Mouse (Mus musculus): ENCODE results near the gene Erc1. TPM values are rescaled to one million over a fixed set of nuclear protein-coding genes. Genes with fewer than 3 reads are reported as not detected.
"Not testable (repeated sequence)": the region's sequence is repeated elsewhere in the genome, so short reads cannot be mapped to it uniquely, and the experiment has no call there.

Erc1 gene
- total RNA-seq, 2 experiments from 2014 or later, result 24.6 TPM

DNA sequence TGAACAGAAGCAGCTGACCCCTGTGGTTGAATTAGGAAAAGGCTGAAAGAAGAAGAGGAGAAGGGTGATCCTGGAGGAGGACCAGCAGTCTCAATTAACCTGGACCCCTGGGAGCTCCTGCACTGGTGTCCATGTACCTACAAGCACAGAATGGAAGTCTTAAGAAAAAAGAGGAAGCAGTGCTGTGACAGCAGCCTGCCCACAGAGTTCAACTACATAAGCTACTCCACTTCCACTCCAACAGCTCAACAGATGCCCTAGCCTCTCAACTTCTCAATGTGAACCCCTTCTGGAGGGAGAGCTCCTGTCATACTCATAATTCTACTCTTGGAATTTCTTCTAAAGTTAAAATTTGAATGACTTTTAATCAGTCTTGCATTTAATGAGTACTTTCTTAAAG is 34.9 kb downstream of the Erc1 start:
- intact Hi-C loops (cut with DNase I); DNase-seq: not testable (repeated sequence)

DNA sequence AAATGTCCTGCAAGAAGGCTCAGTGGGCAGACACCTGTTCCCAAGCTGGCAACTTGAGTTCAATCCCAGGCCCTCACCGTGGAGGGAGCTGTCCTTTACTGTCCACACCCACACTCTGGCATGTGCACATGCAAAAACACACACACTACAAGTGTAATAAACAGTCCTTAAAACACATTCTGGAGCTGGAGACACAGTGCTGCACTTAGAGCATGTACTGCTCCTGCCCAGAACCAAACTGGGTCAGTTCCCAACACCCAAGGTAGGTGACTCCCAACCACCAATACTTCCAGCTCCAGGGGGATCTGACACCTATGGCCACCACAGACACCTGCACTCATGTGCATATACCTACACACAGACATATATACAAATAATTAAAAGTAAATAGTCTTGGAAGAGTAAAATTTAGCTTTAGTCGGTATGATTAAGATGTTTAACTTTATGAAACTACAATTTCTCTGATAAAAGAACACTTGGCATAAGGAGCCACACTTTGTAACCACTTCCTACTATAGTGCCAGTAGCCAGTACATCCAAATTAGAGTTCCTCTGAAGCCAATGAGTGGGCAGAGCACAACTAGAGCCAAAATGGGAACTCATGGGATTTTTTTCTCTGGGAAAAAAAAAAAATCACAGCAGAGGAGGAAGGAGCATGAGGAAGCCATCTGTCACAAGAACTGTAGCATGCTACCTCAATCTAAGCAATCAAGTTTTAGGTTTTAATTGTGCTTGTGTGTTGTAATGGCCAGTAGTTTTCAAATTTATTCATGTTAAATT is 39.1 kb downstream of the Erc1 start:
- no peak for DNase-seq
- intact Hi-C loops (cut with DNase I), result no loop called here

DNA sequence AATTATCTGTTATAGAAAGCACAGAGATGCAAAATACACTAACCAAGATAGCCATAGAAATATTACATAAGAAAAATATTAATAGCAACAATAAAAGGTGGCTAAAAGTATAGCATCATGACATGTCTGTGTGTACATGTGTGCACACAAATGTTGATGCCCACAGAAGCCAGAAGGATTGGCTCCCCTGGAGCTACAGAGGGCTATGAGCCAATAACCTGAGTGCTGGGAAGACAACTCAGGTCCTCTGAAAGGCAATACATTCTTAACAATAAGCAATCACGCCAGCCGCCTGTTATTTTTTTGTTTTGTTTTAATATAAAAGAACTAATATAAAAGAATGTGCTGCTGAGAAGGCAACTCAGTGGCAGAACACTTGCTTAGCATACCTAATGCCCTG is 44.7 kb downstream of the Erc1 start:
- no peak for DNase-seq
- intact Hi-C loops (cut with DNase I), result no loop called here

DNA sequence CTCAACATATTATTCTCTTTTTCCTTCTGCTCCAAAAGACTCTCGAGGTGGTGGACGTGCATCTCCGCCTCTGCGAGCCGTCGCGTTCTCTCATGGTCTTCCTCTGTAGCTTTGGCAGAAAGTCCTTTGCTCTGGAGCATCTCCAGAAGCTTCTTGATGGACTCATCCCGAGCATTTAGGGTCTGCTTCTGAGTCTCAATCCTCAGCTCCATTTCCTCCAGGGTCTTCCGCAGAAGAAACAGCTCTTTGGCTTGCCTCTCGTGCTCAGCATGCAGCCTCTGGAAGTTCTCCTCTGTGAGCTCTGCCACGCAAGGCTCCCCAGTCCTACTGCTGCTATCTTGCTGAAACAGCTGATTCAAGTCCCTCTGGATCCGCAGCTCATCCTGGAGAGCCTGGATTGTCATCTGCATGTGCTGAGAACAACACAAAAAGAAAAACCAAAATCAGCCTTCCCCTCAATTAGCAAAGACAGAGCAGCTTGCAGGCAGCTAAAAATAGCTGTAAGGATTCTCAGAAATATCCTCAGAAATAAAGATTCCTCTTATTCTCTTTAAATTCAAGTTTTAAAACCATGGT is 51.0 kb downstream of the Erc1 start:
- intact Hi-C loops (cut with DNase I), result no loop called here
- DNase-seq, result no peak

DNA sequence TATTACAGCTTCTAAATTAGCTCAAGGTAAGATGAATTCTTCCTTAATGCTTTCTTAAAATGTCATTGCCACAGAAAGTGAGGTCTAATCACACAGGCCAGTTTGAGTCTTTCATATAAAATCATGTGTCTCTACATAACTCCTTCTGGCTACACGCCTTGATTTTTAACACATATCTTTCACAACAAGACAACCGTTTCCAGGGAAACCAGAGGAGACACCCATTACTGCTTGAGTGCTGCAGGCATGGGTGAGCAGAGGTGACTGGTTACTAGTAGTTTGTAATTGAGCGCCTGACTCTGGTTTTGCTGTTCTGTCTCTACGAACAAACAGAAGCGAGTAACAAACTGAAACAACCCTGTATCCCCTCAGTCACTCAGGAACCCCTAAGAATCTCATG is 51.7 kb downstream of the Erc1 start:
- DNase-seq, result no peak
- intact Hi-C loops (cut with DNase I), result no loop called here

DNA sequence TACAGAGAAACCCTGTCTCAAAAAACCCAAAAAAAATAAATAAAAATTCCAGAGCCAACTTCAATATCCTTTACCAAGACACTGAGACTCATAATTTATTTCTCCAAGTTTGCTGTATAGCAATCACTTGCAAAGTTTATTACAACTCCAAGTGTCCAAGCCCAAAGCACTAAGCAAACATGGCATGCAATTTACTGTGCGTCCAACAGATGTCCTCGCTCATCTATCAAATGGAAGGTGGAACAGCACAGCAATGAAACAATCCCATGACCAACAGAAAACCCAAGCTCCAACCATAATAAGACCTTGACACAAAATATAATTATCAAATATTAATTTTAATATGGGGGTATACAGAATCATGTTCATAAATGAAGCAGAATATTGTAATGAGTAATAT is 55.4 kb downstream of the Erc1 start:
- intact Hi-C loops (cut with DNase I), result loop anchor here (5.0 kb wide), 2 partner anchors 130 to 405 kb away; no protein-coding TSS in a partner anchor
- DNase-seq, result no peak

DNA sequence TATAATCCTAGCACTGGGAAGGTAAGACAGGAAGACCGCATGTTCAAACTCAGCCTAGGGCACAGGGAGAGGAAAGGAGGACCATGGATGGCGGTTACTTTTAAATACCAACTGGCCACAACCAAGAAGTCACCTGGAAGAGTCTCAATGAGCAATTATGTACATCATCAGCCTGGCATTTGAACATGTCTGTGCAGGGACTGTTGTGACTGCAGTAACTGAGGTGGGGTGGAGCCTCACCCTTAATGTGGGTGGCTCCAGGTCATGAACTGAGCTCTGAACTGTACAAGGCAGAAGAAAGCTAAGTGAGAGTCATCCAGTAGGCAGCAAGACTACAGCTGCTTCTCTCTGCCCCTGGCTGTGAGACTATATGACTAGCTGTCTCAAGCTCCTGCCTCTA is 65.6 kb downstream of the Erc1 start:
- DNase-seq, result no peak
- intact Hi-C loops (cut with DNase I), result no loop called here

DNA sequence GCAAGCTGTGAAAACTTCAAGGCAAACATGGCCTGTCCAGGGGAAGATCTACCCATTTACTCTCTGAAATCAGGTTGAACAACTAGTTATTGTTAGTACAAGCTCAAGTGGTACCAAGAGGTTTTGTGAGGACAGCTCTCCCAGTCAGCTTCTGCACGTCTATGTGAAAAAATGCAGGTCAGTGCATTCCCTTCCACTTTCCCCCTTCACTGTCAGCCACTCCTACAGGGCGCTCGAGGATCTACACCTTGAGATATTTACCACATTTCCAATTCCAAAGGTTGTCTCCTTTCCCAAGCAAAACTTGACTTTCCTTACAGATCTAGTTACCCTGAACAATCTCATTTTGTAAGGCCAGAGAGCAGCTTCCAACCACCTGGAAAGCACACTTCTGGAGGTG is 66.9 kb downstream of the Erc1 start:
- DNase-seq, result no peak
- intact Hi-C loops (cut with DNase I), result no loop called here

DNA sequence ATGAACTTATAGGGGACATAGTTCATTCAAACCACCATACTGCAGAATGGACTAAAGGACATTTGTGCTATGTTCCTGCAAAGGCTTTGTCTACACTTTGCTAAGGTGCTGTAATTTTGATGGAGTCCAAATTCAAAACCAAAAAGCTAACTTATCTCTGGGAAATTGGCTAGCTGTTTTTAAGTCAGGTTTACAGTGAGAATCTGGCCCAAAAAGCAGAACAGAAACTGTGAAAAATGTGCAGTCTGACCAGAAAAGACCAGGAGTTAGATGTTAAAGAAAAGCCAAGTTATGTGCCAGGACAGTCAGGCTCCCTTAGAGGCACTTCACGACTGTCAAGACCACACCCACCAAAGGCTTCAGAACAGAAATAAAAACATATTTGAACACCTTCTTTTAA is 79.2 kb downstream of the Erc1 start:
- no peak for DNase-seq
- intact Hi-C loops (cut with DNase I), result loop anchor here (5.0 kb wide), 1 partner anchor 276 kb away; no protein-coding TSS in a partner anchor

DNA sequence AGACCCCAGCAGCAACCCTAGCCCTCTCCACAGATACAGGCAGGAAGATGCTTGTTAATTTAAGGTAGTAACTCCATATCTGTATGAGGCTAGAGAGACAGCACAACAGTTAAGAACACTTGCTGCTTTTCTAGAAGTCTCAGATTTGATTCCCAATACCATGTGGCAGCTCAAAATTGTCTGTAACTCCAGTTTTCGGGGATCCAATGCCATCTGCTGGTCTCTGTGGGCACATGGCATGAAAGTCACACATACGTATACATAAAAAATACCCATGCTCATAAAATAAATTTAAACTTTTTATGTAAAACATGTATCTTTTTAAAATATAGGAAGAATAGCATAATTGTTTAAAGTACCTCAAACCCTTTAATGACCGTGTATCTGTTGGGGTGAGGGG is 83.6 kb downstream of the Erc1 start:
- intact Hi-C loops (cut with DNase I), result no loop called here

DNA sequence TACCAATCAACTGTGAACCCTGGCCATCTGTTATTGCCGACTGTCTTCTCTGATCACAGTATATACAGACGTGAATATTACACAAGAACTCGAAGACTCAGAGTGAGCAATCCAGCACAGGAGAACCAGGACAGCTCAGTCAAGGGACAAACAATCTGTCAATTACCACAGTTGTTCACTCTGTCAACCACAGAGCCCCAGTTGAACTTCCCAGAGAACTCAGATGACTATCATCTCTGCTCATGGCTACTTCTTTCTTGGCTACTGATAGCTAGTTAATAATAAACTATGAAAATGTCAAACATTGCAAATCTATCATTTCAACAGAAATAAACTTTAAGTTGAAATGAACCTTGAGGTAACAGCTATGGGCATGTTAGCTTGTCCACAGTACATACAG is 88.1 kb downstream of the Erc1 start:
- no peak for DNase-seq
- intact Hi-C loops (cut with DNase I), result no loop called here

More for the DNA sequence above, 83.6 kb downstream of the Erc1 start:
- DNase-seq, result no peak

DNA sequence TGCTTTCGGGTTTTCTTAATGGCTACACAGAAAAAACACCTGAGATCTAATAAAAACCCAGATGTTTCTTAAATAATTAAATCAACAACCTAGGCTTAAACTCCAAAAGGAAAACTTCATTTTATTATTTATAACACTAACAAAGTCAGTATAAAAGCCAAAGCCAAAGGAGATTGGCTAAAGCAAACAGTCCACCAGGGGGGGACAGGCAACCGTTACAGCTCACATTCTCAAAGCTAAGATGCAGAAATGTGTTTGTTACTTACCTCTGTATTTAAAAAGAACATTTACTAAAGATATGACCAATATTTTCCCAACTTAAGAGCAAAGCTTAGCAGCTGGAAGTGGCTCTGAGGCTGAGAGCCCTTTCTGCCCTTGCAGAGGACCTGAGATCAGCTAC is 89.5 kb downstream of the Erc1 start:
- no peak for DNase-seq
- intact Hi-C loops (cut with DNase I), result no loop called here

DNA sequence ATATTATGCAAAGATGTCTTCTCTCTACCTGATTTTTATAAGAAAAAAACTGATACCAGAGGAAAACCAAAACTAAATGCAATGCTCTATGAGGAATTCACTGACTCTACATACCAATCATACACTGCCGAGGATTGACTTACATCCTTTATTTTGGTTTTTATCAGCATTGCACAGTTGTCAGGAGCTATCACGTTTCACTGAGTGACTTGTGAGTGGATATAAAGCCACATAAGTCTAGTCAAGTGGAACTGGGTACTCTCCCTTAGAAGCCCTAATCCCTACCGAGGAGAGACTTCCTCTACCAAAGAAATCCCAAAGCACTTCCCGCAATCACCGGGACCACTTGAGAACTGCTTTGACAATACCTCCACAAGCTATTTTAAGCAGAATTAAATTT is 90.2 kb downstream of the Erc1 start:
- no peak for DNase-seq
- intact Hi-C loops (cut with DNase I), result no loop called here

DNA sequence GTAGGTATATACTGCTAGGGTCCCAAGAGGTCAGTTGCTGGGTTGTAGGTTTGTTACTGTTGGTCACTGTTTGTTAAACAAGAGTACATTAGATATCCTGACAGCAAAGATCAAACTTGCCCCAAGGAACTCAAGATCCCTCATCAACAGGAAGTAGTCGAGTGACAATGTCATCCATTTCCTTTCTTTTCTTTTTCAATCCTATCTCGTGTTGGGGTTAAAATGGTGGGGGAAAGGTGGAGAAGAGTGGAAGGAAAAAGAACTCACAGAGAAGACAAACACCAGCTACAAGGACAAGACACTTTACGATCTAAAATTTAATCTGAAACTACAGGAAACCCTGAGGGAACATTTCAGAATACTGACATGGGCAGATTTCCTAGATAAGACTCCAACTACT is 92.1 kb downstream of the Erc1 start:
- no peak for DNase-seq
- intact Hi-C loops (cut with DNase I), result no loop called here

DNA sequence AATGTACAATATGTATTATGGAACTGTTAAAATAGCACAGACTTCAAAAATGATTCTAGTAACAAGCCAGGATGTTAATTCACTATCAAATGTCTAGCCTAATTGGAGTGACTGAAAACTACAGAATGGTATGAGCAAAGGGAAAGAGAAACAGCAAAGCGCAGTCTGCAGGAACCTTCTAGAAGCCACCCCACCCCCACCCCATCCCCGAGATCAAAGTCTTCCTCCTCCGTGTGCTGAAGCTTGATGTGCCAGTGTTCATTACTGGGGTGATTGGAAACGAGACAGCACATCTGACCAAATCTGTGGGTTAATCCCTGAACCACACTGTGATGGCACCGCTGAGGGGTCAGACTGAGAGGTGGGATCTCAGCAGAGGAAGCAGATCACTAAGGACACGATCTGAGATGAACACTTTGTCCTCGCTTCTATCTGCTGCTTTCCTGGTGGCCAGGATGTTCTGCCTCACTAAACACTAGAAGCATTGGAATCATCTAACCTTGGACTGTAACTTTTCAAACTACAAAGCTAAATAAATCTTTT is 98.8 kb downstream of the Erc1 start:
- intact Hi-C loops (cut with DNase I), result no loop called here
- no peak for DNase-seq

DNA sequence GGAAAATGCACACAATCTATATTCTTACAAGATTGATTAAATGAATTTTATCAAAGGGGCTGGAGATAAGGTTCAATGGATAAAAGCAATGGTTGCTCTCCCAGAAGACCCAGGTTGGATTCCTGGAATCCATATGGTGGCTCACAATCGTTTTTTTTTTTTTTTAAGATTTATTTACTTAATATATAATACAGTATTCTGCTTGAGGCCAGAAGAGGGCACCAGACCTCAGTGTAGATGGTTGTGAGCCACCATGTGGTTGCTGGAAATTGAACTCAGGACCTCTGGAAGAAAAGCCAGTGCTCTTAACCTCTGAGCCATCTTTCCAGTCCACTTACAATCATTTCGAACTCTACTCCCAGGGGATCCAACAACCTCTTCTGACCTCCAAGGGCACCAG is 106.1 kb downstream of the Erc1 start:
- DNase-seq, result no peak
- intact Hi-C loops (cut with DNase I), result no loop called here

DNA sequence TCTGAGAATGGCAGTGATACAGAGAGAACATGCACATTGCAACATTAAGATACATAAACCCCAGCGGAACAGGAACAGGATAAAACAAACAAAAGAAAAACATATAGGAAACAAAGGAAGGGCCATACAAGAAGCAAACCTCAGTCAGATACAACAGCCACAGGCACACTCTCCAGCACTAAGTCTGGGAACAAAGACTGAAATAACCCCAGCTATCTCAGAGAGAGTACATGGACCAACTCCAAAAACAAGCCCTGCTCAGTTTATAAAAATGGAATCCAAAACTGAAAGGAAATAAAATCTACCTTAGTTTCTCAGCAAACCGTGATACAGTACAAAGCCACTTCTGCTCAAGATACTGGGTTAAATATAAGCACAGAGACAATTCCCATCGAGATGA is 107.4 kb downstream of the Erc1 start:
- no peak for DNase-seq
- intact Hi-C loops (cut with DNase I), result no loop called here

DNA sequence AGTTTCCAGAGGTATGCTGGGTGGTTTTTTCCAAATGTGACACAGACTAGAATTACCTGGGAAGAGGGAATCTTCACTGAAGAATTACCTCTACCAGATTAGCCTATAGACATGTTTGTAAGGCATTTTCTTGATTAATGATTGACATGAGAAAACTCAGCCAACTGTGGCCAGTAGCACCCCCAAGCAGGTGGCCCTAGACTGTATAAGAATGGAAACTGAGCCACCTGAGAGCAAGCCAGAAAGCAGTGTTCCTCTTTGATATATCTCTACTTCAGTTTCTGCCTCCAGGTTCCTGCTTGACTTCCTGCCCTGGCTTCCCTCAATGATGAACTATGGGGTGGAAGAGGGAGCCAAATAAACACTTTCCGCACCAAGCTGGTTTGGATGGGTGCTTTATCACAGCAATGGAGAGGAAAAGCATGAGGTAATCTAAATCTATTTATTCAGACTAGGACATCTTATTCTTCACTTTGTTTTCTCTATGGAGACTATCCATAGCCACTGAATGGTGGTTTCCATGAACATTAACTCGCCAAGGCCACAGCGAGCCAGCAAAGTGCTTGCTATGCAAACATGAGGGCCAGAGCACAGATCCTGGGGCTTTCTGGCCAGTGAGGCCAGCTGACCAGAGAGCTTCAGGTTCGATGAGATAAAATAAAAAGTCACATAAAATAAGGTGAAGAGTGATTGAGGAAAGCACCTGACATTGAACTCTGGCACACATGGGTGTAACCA is 109.2 kb downstream of the Erc1 start:
- intact Hi-C loops (cut with DNase I), result no loop called here
- DNase-seq, result no peak

DNA sequence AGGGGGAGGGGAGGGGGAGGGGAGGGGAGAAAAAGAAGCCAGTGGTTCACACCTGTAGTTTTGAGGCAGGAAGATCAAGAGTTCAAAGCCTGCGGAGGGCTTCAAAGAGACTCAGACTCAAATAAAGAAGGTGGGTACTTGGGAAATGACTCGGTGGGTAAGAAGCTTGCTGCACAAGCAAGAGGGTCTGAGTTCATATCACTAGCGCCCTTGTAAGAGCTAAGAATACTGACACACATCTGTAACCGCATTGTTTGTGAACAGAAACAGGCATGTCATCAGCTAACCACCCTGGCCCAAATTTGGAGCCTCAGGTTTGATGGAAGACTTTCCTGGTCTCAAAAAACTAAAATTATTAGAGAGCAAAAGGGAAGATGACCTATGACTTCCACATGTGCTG is 110.3 kb downstream of the Erc1 start:
- DNase-seq, result no peak
- intact Hi-C loops (cut with DNase I), result no loop called here

DNA sequence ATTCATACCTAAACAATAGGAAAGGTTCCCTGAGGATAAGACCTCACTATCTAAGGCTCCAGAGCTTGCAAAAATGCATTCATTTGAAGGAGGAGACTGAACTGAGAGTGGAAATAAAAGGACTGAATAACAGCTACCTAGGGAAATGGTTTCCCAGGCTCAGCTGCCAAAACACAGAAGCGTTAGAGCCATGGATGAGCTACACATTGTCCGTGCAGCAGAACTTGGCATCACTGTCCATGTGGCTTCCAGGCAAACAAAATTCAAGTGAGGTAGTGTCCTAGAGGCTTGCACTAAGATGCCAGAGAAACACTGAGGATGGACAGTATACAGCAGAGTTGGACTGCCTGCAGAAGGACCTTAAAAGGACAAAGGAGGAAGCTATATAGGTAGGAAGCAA is 112.0 kb downstream of the Erc1 start:
- intact Hi-C loops (cut with DNase I), result no loop called here
- no peak for DNase-seq

DNA sequence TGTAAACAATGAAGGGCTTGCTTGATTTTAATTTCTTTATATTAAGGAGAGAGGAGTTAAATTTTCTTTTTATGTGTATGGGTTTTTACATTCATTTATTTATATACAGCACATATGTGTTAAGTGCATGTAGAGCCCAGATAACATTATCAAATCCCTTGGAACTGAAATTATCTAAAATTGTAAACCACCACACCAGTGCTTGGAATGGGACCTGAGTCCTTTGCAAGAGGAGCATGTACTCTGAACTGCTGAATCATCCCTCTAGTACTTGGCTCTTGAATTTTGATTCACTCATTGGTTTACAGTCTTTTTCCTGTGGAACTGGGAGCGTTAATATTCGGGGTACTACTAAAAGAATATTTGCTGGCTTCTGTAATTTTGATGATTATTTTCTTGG is 116.8 kb downstream of the Erc1 start:
- no peak for DNase-seq
- intact Hi-C loops (cut with DNase I), result no loop called here

DNA sequence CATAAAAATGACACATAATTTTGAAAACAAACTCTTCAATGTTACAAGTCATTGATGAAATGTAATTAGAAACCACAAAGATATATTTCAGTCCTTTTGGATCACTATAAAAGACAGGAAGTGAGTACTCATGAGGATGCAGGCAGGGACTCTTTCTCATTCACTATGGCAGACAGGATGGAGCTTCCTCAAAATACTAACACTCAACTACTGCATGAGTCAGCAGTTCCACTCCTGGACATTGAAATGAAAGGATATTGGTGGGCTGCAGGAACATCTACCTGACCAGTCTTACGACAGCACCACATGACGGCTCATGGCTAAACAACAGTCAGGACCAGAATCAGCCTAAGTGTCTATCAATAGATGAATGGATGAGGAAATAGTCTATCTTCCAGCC is 132.7 kb downstream of the Erc1 start:
- DNase-seq, result no peak
- intact Hi-C loops (cut with DNase I), result no loop called here
